Mouse (Mus musculus): ENCODE results near the gene Camk1d. TPM values are rescaled to one million over a fixed set of nuclear protein-coding genes. Genes with fewer than 3 reads are reported as not detected.
"Not testable (repeated sequence)": the region's sequence is repeated elsewhere in the genome, so short reads cannot be mapped to it uniquely, and the experiment has no call there.

The Camk1d gene
- polyA plus RNA-seq, 1 experiment from 2014 or later: 2.2 TPM

- Histone ChIP-seq H3K27ac (replicated peaks) (no peak overlapping the region), H3K9ac (no peak overlapping the region), H3K4me2 (no peak overlapping the region), H3K36me3 (no peaks in the 10 kb centered on the region), H3K4me3 (no peak overlapping the region), H3K9me3 (no peaks in the 10 kb centered on the region), H3K4me1 (no peaks in the 10 kb centered on the region), H3K27me3 (replicated peaks) (no peaks in the 10 kb centered on the region)
- no peak for ATAC-seq (ENCODE audit: extremely low read depth, insufficient number of reproducible peaks, low FRiP score, low TSS enrichment)
These were observed 321.4 kb downstream of the Camk1d start for GRCm38 (mm10) chr2:5392921-5393320.

GRCm38 (mm10) chr2:5392470-5392869, 321.8 kb downstream of the Camk1d start:
- Histone ChIP-seq H3K36me3 (no peaks in the 10 kb centered on the region), H3K27me3 (replicated peaks) (no peaks in the 10 kb centered on the region), H3K4me3 (no peak overlapping the region), H3K27ac (replicated peaks) (no peak overlapping the region), H3K4me2 (no peak overlapping the region), H3K9me3 (no peaks in the 10 kb centered on the region), H3K9ac (no peak overlapping the region), H3K4me1 (no peaks in the 10 kb centered on the region; the same call in 1 of the 2 replicates)
- 78% methylated on average over 4 of the region's 4 CpGs for WGBS
- ATAC-seq (ENCODE audit: extremely low read depth, insufficient number of reproducible peaks, low FRiP score, low TSS enrichment): no peak

- no peak for ATAC-seq (ENCODE audit: extremely low read depth, insufficient number of reproducible peaks, low FRiP score, low TSS enrichment)
- Histone ChIP-seq H3K4me2 (no peak overlapping the region), H3K9me3 (no peaks in the 10 kb centered on the region), H3K36me3 (no peaks in the 10 kb centered on the region), H3K9ac (no peak overlapping the region), H3K27me3 (replicated peaks) (no peaks in the 10 kb centered on the region), H3K4me1 (peaks cover 12% of the 10 kb centered on the region), H3K4me3 (no peak overlapping the region), H3K27ac (replicated peaks) (no peak overlapping the region)
- 71% methylated on average over 7 of the region's 7 CpGs for WGBS
These were observed 325.9 kb downstream of the Camk1d start for GRCm38 (mm10) chr2:5388381-5388780.

GRCm38 (mm10) chr2:5381712-5382710, 332.3 kb downstream of the Camk1d start:
- no peak overlapping the region for H3K4me3 ChIP-seq
- WGBS: 33% methylated on average over 12 of the region's 12 CpGs
- peak overlapping the region; percentile 58 for H3K27ac ChIP-seq (replicated peaks)
- no peaks in the 10 kb centered on the region for H3K36me3 ChIP-seq
- H3K4me1 ChIP-seq: peaks cover 30% of the 10 kb centered on the region
- no peaks in the 10 kb centered on the region for H3K27me3 ChIP-seq (replicated peaks)
- peak overlapping the region; percentile 35 for H3K4me2 ChIP-seq
- peak overlapping the region; percentile 21; the same call in 1 of the 2 replicates for H3K9ac ChIP-seq
- H3K9me3 ChIP-seq: no peaks in the 10 kb centered on the region
- no peak for ATAC-seq (ENCODE audit: extremely low read depth, insufficient number of reproducible peaks, low FRiP score, low TSS enrichment)

DNA sequence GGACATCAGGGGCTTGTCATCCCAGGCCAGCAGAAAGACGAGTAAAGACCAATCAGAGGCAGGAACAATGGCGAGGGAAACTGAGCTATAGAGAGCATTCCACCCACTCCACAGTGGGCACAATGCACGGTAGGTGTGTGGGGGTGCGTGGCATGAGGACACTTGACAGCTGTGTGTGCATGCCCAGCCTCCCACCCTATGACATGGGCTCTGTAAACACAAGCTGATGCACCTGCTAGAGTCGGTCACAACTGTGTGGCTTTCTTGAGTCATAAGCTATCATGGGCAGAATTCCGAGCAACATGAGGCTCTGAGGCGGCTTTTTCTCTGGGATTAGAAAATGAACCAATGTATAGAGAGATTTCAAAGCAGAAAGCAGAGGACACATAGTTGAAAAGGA, 333.3 kb downstream of the Camk1d start:
- Histone ChIP-seq H3K9ac (no peak overlapping the region), H3K4me1 (peaks cover 22% of the 10 kb centered on the region), H3K4me3 (no peak overlapping the region), H3K4me2 (no peak overlapping the region), H3K27me3 (replicated peaks) (no peaks in the 10 kb centered on the region), H3K9me3 (no peaks in the 10 kb centered on the region), H3K27ac (replicated peaks) (peak overlapping the region; percentile 20; the same call in 1 of the 2 replicates), H3K36me3 (no peaks in the 10 kb centered on the region)
- WGBS: 77% methylated on average over 7 of the region's 7 CpGs
- no peak for ATAC-seq (ENCODE audit: extremely low read depth, insufficient number of reproducible peaks, low FRiP score, low TSS enrichment)

GRCm38 (mm10) chr2:5378922-5379321, 335.4 kb downstream of the Camk1d start:
- not testable (repeated sequence) for H3K4me2 ChIP-seq; H3K36me3 ChIP-seq; H3K27ac ChIP-seq (replicated peaks); H3K27me3 ChIP-seq (replicated peaks); H3K9me3 ChIP-seq; H3K9ac ChIP-seq; ATAC-seq (ENCODE audit: extremely low read depth, insufficient number of reproducible peaks, low FRiP score, low TSS enrichment); H3K4me3 ChIP-seq
- H3K4me1 ChIP-seq: peaks cover 22% of the 10 kb centered on the region
- 47% methylated on average over 18 of the region's 18 CpGs for WGBS

- Histone ChIP-seq H3K27me3 (replicated peaks) (no peaks in the 10 kb centered on the region), H3K4me2 (no peak overlapping the region), H3K36me3 (no peaks in the 10 kb centered on the region), H3K9ac (no peak overlapping the region), H3K27ac (replicated peaks) (no peak overlapping the region), H3K4me3 (no peak overlapping the region), H3K4me1 (peaks cover 22% of the 10 kb centered on the region), H3K9me3 (no peaks in the 10 kb centered on the region)
- 69% methylated on average over 6 of the region's 6 CpGs for WGBS
- no peak for ATAC-seq (ENCODE audit: extremely low read depth, insufficient number of reproducible peaks, low FRiP score, low TSS enrichment)
These were observed 336.1 kb downstream of the Camk1d start for GRCm38 (mm10) chr2:5378066-5378672.

GRCm38 (mm10) chr2:5372886-5373429, 341.4 kb downstream of the Camk1d start:
- H3K4me1 ChIP-seq: no peaks in the 10 kb centered on the region
- H3K4me2 ChIP-seq: no peak overlapping the region
- H3K27ac ChIP-seq (replicated peaks): no peak overlapping the region
- H3K36me3 ChIP-seq: no peaks in the 10 kb centered on the region
- no peak overlapping the region for H3K9ac ChIP-seq
- H3K27me3 ChIP-seq (replicated peaks): no peaks in the 10 kb centered on the region
- H3K4me3 ChIP-seq: no peak overlapping the region
- ATAC-seq (ENCODE audit: extremely low read depth, insufficient number of reproducible peaks, low FRiP score, low TSS enrichment): no peak
- no peaks in the 10 kb centered on the region for H3K9me3 ChIP-seq
- 55% methylated on average over 6 of the region's 6 CpGs for WGBS

DNA sequence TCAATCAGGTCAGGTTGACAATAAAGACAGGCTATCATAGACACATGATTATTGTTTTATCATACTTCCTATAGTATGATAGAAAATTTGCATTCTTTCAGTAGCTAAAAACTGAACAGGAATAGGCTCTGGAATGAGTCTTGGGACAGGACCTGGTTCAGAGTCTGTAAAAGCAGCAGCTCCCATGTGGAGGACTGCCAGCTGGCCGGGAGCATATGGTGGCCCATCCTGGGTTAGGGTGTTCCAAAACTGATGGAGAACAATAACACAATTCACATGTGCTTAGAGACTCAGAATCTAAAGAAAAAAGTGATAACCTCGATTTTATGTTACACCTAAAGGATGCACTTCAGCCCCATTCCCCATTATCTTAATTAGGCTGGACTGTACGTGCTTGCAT, 343.0 kb downstream of the Camk1d start:
- Histone ChIP-seq H3K4me1 (no peaks in the 10 kb centered on the region), H3K9ac (no peak overlapping the region), H3K27ac (replicated peaks) (no peak overlapping the region), H3K4me3 (no peak overlapping the region), H3K4me2 (no peak overlapping the region), H3K27me3 (replicated peaks) (no peaks in the 10 kb centered on the region), H3K36me3 (no peaks in the 10 kb centered on the region), H3K9me3 (no peaks in the 10 kb centered on the region)
- no peak for ATAC-seq (ENCODE audit: extremely low read depth, insufficient number of reproducible peaks, low FRiP score, low TSS enrichment)
- 61% methylated on average over 3 of the region's 3 CpGs for WGBS

GRCm38 (mm10) chr2:5370591-5370990, 343.7 kb downstream of the Camk1d start:
- ATAC-seq (ENCODE audit: extremely low read depth, insufficient number of reproducible peaks, low FRiP score, low TSS enrichment): no peak
- Histone ChIP-seq H3K27ac (replicated peaks) (no peak overlapping the region), H3K9ac (no peak overlapping the region), H3K4me1 (no peaks in the 10 kb centered on the region), H3K4me2 (no peak overlapping the region), H3K27me3 (replicated peaks) (no peaks in the 10 kb centered on the region), H3K36me3 (no peaks in the 10 kb centered on the region), H3K9me3 (no peaks in the 10 kb centered on the region), H3K4me3 (no peak overlapping the region)
- WGBS: 75% methylated on average over 3 of the region's 3 CpGs

DNA sequence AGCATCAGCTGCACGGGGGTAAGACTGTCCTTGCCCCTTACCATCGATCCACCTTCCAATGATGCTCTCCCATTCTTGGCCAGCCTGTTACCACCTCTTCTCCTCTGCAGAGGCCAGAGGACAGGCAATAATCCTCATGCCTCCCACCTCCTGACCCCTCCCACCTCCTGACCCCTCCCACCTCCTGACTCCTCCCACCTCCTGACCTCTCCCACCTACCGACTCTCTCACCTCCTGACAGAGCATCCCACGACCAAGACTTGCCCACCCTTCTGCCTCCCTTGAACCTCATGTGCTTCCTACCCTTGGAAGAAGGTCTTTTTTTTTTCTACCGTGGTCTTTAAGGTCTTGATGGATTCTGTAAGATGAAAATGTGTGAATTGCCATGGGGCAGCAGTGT, 350.5 kb downstream of the Camk1d start:
- Histone ChIP-seq H3K4me2 (no peak overlapping the region), H3K4me3 (no peak overlapping the region), H3K4me1 (no peaks in the 10 kb centered on the region), H3K9me3 (no peaks in the 10 kb centered on the region), H3K27ac (replicated peaks) (no peak overlapping the region), H3K27me3 (replicated peaks) (no peaks in the 10 kb centered on the region), H3K36me3 (no peaks in the 10 kb centered on the region), H3K9ac (no peak overlapping the region)
- 54% methylated on average over 5 of the region's 5 CpGs for WGBS
- no peak for ATAC-seq (ENCODE audit: extremely low read depth, insufficient number of reproducible peaks, low FRiP score, low TSS enrichment)
